8 mouse cellular contexts compared by ENCODE assay signal in genomic region chr16:50529511-50530416, GRCm38 (mm10).
A peak's percentile ranks its signal among the peaks of the same experiment; 100 is the strongest.
DNase-seq lines count a peak whose midpoint lies in the region; ATAC-seq and TF ChIP-seq lines count a peak whose summit lies in the region.

No protein-coding gene starts in this region.

- no peak overlapping the region; the same call in 1 of the 2 replicates for H3K27ac ChIP-seq in forebrain, embryonic 11.5 days (ENCODE audit: low read depth, low read length)
- peak overlapping the region; percentile 98 for H3K27ac ChIP-seq in heart, embryonic 16.5 days (ENCODE audit: low read length)
- no peak overlapping the region for H3K27ac ChIP-seq in liver, embryonic 13.5 days
- peak overlapping the region; percentile 91 for H3K27ac ChIP-seq in stomach, embryonic 14.5 days (ENCODE audit: low read length)

- TF ChIP-seq POLR2A in brain, embryonic 14.5 days (IDR thresholded peaks at IDR 0.05; ENCODE audit: borderline replicate concordance, extremely low read depth, insufficient read depth, insufficient read length, poor library complexity, severe bottlenecking), result 0 out of 2 replicates have a peak, but pooled peaks have one; percentile 8

- H3K4me3 ChIP-seq in forebrain, embryonic 11.5 days (ENCODE audit: low read depth, low read length), result peak overlapping the region; percentile 60
- H3K4me3 ChIP-seq in heart, embryonic 16.5 days (ENCODE audit: low read length), result peak overlapping the region; percentile 75
- peak overlapping the region; percentile 61 for H3K4me3 ChIP-seq in liver, embryonic 13.5 days (replicated peaks)
- H3K4me3 ChIP-seq in stomach, embryonic 14.5 days (ENCODE audit: low read depth, low read length), result peak overlapping the region; percentile 69

- no peaks in the 10 kb centered on the region for H3K27me3 ChIP-seq in forebrain, embryonic 11.5 days (ENCODE audit: control insufficient read depth, insufficient read depth, low read length)
- no peaks in the 10 kb centered on the region for H3K27me3 ChIP-seq in heart, embryonic 16.5 days (ENCODE audit: control insufficient read depth, insufficient read depth, low read length)
- H3K27me3 ChIP-seq in liver, embryonic 13.5 days, result peaks cover 37% of the 10 kb centered on the region
- no peaks in the 10 kb centered on the region for H3K27me3 ChIP-seq in stomach, embryonic 14.5 days (ENCODE audit: control insufficient read depth, insufficient read depth, low read length)

- H3K9me3 ChIP-seq in forebrain, embryonic 11.5 days (ENCODE audit: control insufficient read depth, low read length), result no peaks in the 10 kb centered on the region
- no peaks in the 10 kb centered on the region for H3K9me3 ChIP-seq in heart, embryonic 16.5 days (replicated peaks; ENCODE audit: control insufficient read depth, low read length)
- no peaks in the 10 kb centered on the region for H3K9me3 ChIP-seq in liver, embryonic 13.5 days (replicated peaks)
- no peaks in the 10 kb centered on the region for H3K9me3 ChIP-seq in stomach, embryonic 14.5 days (ENCODE audit: control insufficient read depth, low read depth, low read length)

- H3K9ac ChIP-seq in forebrain, embryonic 11.5 days (ENCODE audit: low read length), result peak overlapping the region; percentile 87
- H3K9ac ChIP-seq in heart, embryonic 16.5 days (ENCODE audit: low read length), result peak overlapping the region; percentile 85
- H3K9ac ChIP-seq in liver, embryonic 13.5 days, result peak overlapping the region; percentile 59
- H3K9ac ChIP-seq in stomach, embryonic 14.5 days (replicated peaks; ENCODE audit: low read depth, low read length), result peak overlapping the region; percentile 81

- H3K4me2 ChIP-seq in forebrain, embryonic 11.5 days (ENCODE audit: low read depth, low read length, severe bottlenecking), result peak overlapping the region; percentile 76
- H3K4me2 ChIP-seq in heart, embryonic 16.5 days (ENCODE audit: low read depth, low read length), result peak overlapping the region; percentile 97
- peak overlapping the region; percentile 78 for H3K4me2 ChIP-seq in liver, embryonic 13.5 days
- H3K4me2 ChIP-seq in stomach, embryonic 14.5 days (replicated peaks; ENCODE audit: low read depth, low read length), result peak overlapping the region; percentile 98

- peak; percentile 70 for ATAC-seq in forebrain, embryonic 11.5 days (replicated peaks; ENCODE audit: low FRiP score)
- peak; percentile 50 for ATAC-seq in heart, embryonic 16.5 days (replicated peaks; ENCODE audit: extremely low read depth, insufficient read depth, low FRiP score)
- peak; percentile 42 for ATAC-seq in liver, embryonic 13.5 days (ENCODE audit: low read depth)
- ATAC-seq in stomach, embryonic 14.5 days (ENCODE audit: insufficient number of reproducible peaks, insufficient read depth, low FRiP score, low read depth), result peak; percentile 67

- no peaks in the 10 kb centered on the region for H3K36me3 ChIP-seq in forebrain, embryonic 11.5 days (ENCODE audit: control insufficient read depth, insufficient read depth, low read length)
- no peaks in the 10 kb centered on the region for H3K36me3 ChIP-seq in heart, embryonic 16.5 days (ENCODE audit: control insufficient read depth, insufficient read depth)
- H3K36me3 ChIP-seq in liver, embryonic 13.5 days, result no peaks in the 10 kb centered on the region
- H3K36me3 ChIP-seq in stomach, embryonic 14.5 days (ENCODE audit: control insufficient read depth, insufficient read depth, low read length), result no peaks in the 10 kb centered on the region

- peak; percentile 88 for DNase-seq in CD4-positive, CD25-positive, alpha-beta regulatory T cell, adult 2 months (ENCODE audit: low read depth, low spot score)
- peak; percentile 94 for DNase-seq in brain, embryonic 14.5 days (ENCODE audit: low read depth)
- peak; percentile 94 for DNase-seq in forebrain, embryonic 11.5 days (ENCODE audit: low spot score)
- peak; percentile 89 to 91 for DNase-seq in kidney, postnatal 25 days
- peak; percentile 54 for DNase-seq in liver, embryonic 13.5 days
- DNase-seq in natural killer cell, adult 2 months (ENCODE audit: low spot score in 2 of 2), result peak; percentile 72 to 77

- peak; percentile 95 for TF ChIP-seq CTCF in brain, embryonic 14.5 days (IDR thresholded peaks at IDR 0.05; ENCODE audit: borderline replicate concordance, extremely low read depth, insufficient read depth, insufficient read length)

- peaks cover 2% of the 10 kb centered on the region; the same call in 1 of the 2 replicates for H3K4me1 ChIP-seq in forebrain, embryonic 11.5 days (replicated peaks; ENCODE audit: control insufficient read depth, insufficient read depth, low read length)
- H3K4me1 ChIP-seq in heart, embryonic 16.5 days (ENCODE audit: control insufficient read depth, insufficient read depth, low read length), result peaks cover 6% of the 10 kb centered on the region
- H3K4me1 ChIP-seq in liver, embryonic 13.5 days (replicated peaks), result peaks cover 4% of the 10 kb centered on the region; the same call in 1 of the 2 replicates
- H3K4me1 ChIP-seq in stomach, embryonic 14.5 days (ENCODE audit: control insufficient read depth, insufficient read depth, low read length), result no peaks in the 10 kb centered on the region

- WGBS in forebrain, embryonic 11.5 days, result under 1% methylated on average over 46 of the region's 46 CpGs
- under 1% methylated on average over 46 of the region's 46 CpGs for WGBS in heart, embryonic 16.5 days
- WGBS in liver, embryonic 13.5 days (ENCODE audit: insufficient replicate concordance), result under 1% methylated on average over 46 of the region's 46 CpGs
- whole genome bisulfite sequencing in stomach, embryonic 14.5 days, result under 1% methylated on average over 46 of the region's 46 CpGs

Comparison
In these comparisons a context has a peak if more than half of its experiments do, and no peak if none do; other contexts are left out.
1. H3K27ac ChIP-seq: peak in heart, embryonic 16.5 days (single experiment) and stomach, embryonic 14.5 days (single experiment); none in forebrain, embryonic 11.5 days (single experiment) and liver, embryonic 13.5 days (single experiment).
2. Peak in every context shown above with its lines, with median percentiles within 50 percentile points of each other: DNase-seq, ATAC-seq, H3K4me2 ChIP-seq, H3K4me3 ChIP-seq and H3K9ac ChIP-seq.